Mouse (Mus musculus): Measurements from ENCODE around the gene Snx15.
A peak's percentile ranks its signal among the peaks of the same experiment; 100 is the strongest.

Snx15 gene

GRCm38 (mm10) chr19:6121761-6122160, 6.3 kb downstream of the Snx15 start:
- no peak for DNase-seq (ENCODE audit: low read depth, low spot score)

- DNase-seq (ENCODE audit: low read depth, low spot score): no peak
Measured at GRCm38 (mm10) chr19:6118677-6119185, 9.4 kb downstream of the Snx15 start.

GRCm38 (mm10) chr19:6117986-6118676, 10.0 kb downstream of the Snx15 start, which contains the start of gene Sac3d1:
TSS of gene Sac3d1 (minus strand) at chr19:6118650.
- peak; percentile 95 for DNase-seq (ENCODE audit: low read depth, low spot score)

GRCm38 (mm10) chr19:6117346-6117985, 10.6 kb downstream of the Snx15 start:
- DNase-seq (ENCODE audit: low read depth, low spot score): no peak

- DNase-seq (ENCODE audit: low read depth, low spot score): no peak
Measured at GRCm38 (mm10) chr19:6116113-6116850, 11.8 kb downstream of the Snx15 start.

GRCm38 (mm10) chr19:6113116-6113515, 15.0 kb downstream of the Snx15 start:
- DNase-seq (ENCODE audit: low read depth, low spot score): no peak

GRCm38 (mm10) chr19:6105586-6105985, 22.5 kb downstream of the Snx15 start, which contains the start of gene Naaladl1:
TSS of gene Naaladl1 (plus strand) at chr19:6105782.
- no peak for DNase-seq (ENCODE audit: low read depth, low spot score)

- DNase-seq (ENCODE audit: low read depth, low spot score): no peak
Measured at GRCm38 (mm10) chr19:6104476-6104875, 23.6 kb downstream of the Snx15 start.

- no peak for DNase-seq (ENCODE audit: low read depth, low spot score)
Measured at GRCm38 (mm10) chr19:6102169-6102853, 25.8 kb downstream of the Snx15 start.

GRCm38 (mm10) chr19:6101186-6101585, 26.9 kb downstream of the Snx15 start:
- DNase-seq (ENCODE audit: low read depth, low spot score): no peak

- DNase-seq (ENCODE audit: low read depth, low spot score): no peak
Measured at GRCm38 (mm10) chr19:6097847-6098246, 30.3 kb downstream of the Snx15 start.

GRCm38 (mm10) chr19:6094119-6094518, 34.0 kb downstream of the Snx15 start, which contains the start of gene AC131692.1:
TSS of gene AC131692.1 (plus strand) at chr19:6094419.
- DNase-seq (ENCODE audit: low read depth, low spot score): no peak

GRCm38 (mm10) chr19:6088841-6089240, 39.3 kb downstream of the Snx15 start:
- no peak for DNase-seq (ENCODE audit: low read depth, low spot score)

- DNase-seq (ENCODE audit: low read depth, low spot score): peak; percentile 85
Measured at GRCm38 (mm10) chr19:6085417-6085879, 42.7 kb downstream of the Snx15 start.

- DNase-seq (ENCODE audit: low read depth, low spot score): peak; percentile 100
Measured at GRCm38 (mm10) chr19:6084478-6085248, 43.4 kb downstream of the Snx15 start, which contains the start of the genes Zfpl1 and Cdca5. TSS of gene Zfpl1 (minus strand) at chr19:6084956. TSS of gene Cdca5 (plus strand) at chr19:6084983.

- no peak for DNase-seq (ENCODE audit: low read depth, low spot score)
Measured at GRCm38 (mm10) chr19:6082156-6082555, 45.9 kb downstream of the Snx15 start, which contains the start of gene Gm28374. TSS of gene Gm28374 (minus strand) at chr19:6082256.

- DNase-seq (ENCODE audit: low read depth, low spot score): no peak
Measured at GRCm38 (mm10) chr19:6079983-6080480, 48.1 kb downstream of the Snx15 start, which contains the start of gene Tmem262. TSS of gene Tmem262 (plus strand) at chr19:6080033.

GRCm38 (mm10) chr19:6076564-6077393, 51.3 kb downstream of the Snx15 start, which contains the start of gene Vps51:
TSS of gene Vps51 (minus strand) at chr19:6077231.
- DNase-seq (ENCODE audit: low read depth, low spot score): peak; percentile 86

- DNase-seq (ENCODE audit: low read depth, low spot score): no peak
Measured at GRCm38 (mm10) chr19:6073889-6074288, 54.2 kb downstream of the Snx15 start.
